Mouse (Mus musculus): ENCODE results near the gene Zfp948. TPM values are rescaled to one million over a fixed set of nuclear protein-coding genes. Genes with fewer than 3 reads are reported as not detected.

Zfp948 gene
- total RNA-seq (2021) = 10 to 100 TPM in 1 of 2 experiments, 1 to 10 TPM in 1; 9.8 to 18.1 TPM
- long read RNA-seq, experiment 1, transcript Zfp948-201 (6 exons, 2,652 nt) = major isoform, 9 of 15 reads
- long read RNA-seq, experiment 1, partial matches to known transcripts = 2 of 15 reads
- long read RNA-seq, experiment 1, other reads (novel, unspliced or antisense) = 4 of 15 reads
- long read RNA-seq, experiment 2, partial matches to known transcripts = 0 of 10 reads
- long read RNA-seq, experiment 2, other reads (novel, unspliced or antisense) = 6 of 10 reads

GRCm38 (mm10) chr17:21566728-21567349 lies at the start of gene Zfp948:
Zfp948 (plus strand) TSS chr17:21567008.
- Histone ChIP-seq H3K4me3 (peak within 1 kb of the TSS; percentile 86), H3K27ac (peak within 1 kb of the TSS; percentile 91)
- intact Hi-C loops (cut with DNase I) = loop anchor here (2.0 to 10.0 kb wide), 2 partner anchors 34 to 622 kb away; partner anchors contain the start of gene Ppp2r1a
- TF ChIP-seq CTCF (IDR thresholded peaks at IDR 0.05) = no peak
- DNase-seq (ENCODE audit: extremely low spot score in 1 of 2, low spot score in 2 of 2) = peak; percentile 78

GRCm38 (mm10) chr17:21517130-21517671 lies 49.6 kb upstream of the Zfp948 start:
- intact Hi-C loops (cut with DNase I) = no loop called here
- no peak for DNase-seq (ENCODE audit: extremely low spot score in 1 of 2, low spot score in 2 of 2)
- TF ChIP-seq CTCF (IDR thresholded peaks at IDR 0.05) = no peak; the same call in 1 of the 2 replicates
- Histone ChIP-seq H3K4me3 (peak overlapping the region; percentile 52), H3K27ac (peak overlapping the region; percentile 85)

- TF ChIP-seq CTCF (IDR thresholded peaks at IDR 0.05) = no peak
- DNase-seq (ENCODE audit: extremely low spot score in 1 of 2, low spot score in 2 of 2) = no peak
- intact Hi-C loops (cut with DNase I) = no loop called here
These were observed 40.5 kb upstream of the Zfp948 start for GRCm38 (mm10) chr17:21526270-21526669.

GRCm38 (mm10) chr17:21530645-21531330 lies 36.0 kb upstream of the Zfp948 start:
- no peak for DNase-seq (ENCODE audit: extremely low spot score in 1 of 2, low spot score in 2 of 2)
- no peak overlapping the region for H3K4me3 ChIP-seq
- no peak overlapping the region for H3K27ac ChIP-seq
- TF ChIP-seq CTCF (IDR thresholded peaks at IDR 0.05) = no peak; the same call in 1 of the 2 replicates
- intact Hi-C loops (cut with DNase I) = loop anchor here (10.0 kb wide), 1 partner anchor 586 kb away; the partner anchor contains the start of gene Ppp2r1a

More at GRCm38 (mm10) chr17:21526270-21526669, 40.5 kb upstream of the Zfp948 start:
- Histone ChIP-seq H3K27ac (no peak overlapping the region), H3K4me3 (no peak overlapping the region)

GRCm38 (mm10) chr17:21531621-21532020 lies 35.2 kb upstream of the Zfp948 start:
- Histone ChIP-seq H3K4me3 (peak overlapping the region; percentile 95), H3K27ac (peak overlapping the region; percentile 91)
- TF ChIP-seq CTCF (IDR thresholded peaks at IDR 0.05) = no peak
- peak in 1 of 2 experiments; percentile 17 for DNase-seq (ENCODE audit: extremely low spot score in 1 of 2, low spot score in 2 of 2)
- intact Hi-C loops (cut with DNase I) = loop anchor here (1.0 to 10.0 kb wide), 3 partner anchors 35 to 587 kb away; partner anchors contain the start of genes Ppp2r1a, Zfp53 and Zfp948

- DNase-seq (ENCODE audit: extremely low spot score in 1 of 2, low spot score in 2 of 2) = peak; percentile 66 to 67
- peak overlapping the region; percentile 95 for H3K4me3 ChIP-seq
- intact Hi-C loops (cut with DNase I) = loop anchor here (1.0 to 10.0 kb wide), 3 partner anchors 34 to 588 kb away; partner anchors contain the start of genes Ppp2r1a, Zfp53 and Zfp948
- H3K27ac ChIP-seq = peak overlapping the region; percentile 91
- peak; percentile 46 for TF ChIP-seq CTCF (IDR thresholded peaks at IDR 0.05)
These were observed 34.5 kb upstream of the Zfp948 start for GRCm38 (mm10) chr17:21532101-21532951.

- H3K4me3 ChIP-seq = no peak overlapping the region
- no peak for DNase-seq (ENCODE audit: extremely low spot score in 1 of 2, low spot score in 2 of 2)
- TF ChIP-seq CTCF (IDR thresholded peaks at IDR 0.05) = no peak
- intact Hi-C loops (cut with DNase I) = loop anchor here (1.0 to 10.0 kb wide), 4 partner anchors 18 to 589 kb away; partner anchors contain the start of genes Ppp2r1a, Zfp54 and Zfp948
- no peak overlapping the region for H3K27ac ChIP-seq
These were observed 32.8 kb upstream of the Zfp948 start for GRCm38 (mm10) chr17:21533961-21534360.

GRCm38 (mm10) chr17:21534460-21535095 lies 32.2 kb upstream of the Zfp948 start:
- Histone ChIP-seq H3K4me3 (peak overlapping the region; percentile 61; the same call in 1 of the 2 replicates), H3K27ac (peak overlapping the region; percentile 72; the same call in 1 of the 2 replicates)
- intact Hi-C loops (cut with DNase I) = loop anchor here (1.0 to 10.0 kb wide), 3 partner anchors 18 to 590 kb away; partner anchors contain the start of genes Ppp2r1a and Zfp54
- peak in 1 of 2 experiments; percentile 27 for DNase-seq (ENCODE audit: extremely low spot score in 1 of 2, low spot score in 2 of 2)
- peak; percentile 75 for TF ChIP-seq CTCF (IDR thresholded peaks at IDR 0.05)

- Histone ChIP-seq H3K27ac (peak within 1 kb of the TSS; percentile 72), H3K4me3 (peak within 1 kb of the TSS; percentile 61)
- DNase-seq (ENCODE audit: extremely low spot score in 1 of 2, low spot score in 2 of 2) = peak; percentile 57 to 65
- TF ChIP-seq CTCF (IDR thresholded peaks at IDR 0.05) = no peak
- intact Hi-C loops (cut with DNase I) = loop anchor here (10.0 kb wide), 1 partner anchor 591 kb away; the partner anchor contains the start of gene Ppp2r1a
These were observed 31.5 kb upstream of the Zfp948 start, which contains the start of gene Zfp52 for GRCm38 (mm10) chr17:21535096-21536001. Zfp52 (plus strand) TSS chr17:21535539.

Measured in left cerebral cortex, adult 2 months (tissue).